Mouse (Mus musculus) adrenal gland, adult 18-20 months (tissue): ENCODE data around the gene Cdh24. TPM values are rescaled to one million over a fixed set of nuclear protein-coding genes. Genes with fewer than 3 reads are reported as not detected.

ENCODE experiments used
- DNase-seq, 2 experiments: peaks; one replicate each; pipeline ENCODE4 v3.0.0; 2021 to 2022; ENCODE audit warnings: low spot score in 2 of 2
- long read RNA-seq, 2 experiments: library from polyadenylated mRNA; stranded (forward); transcript quantifications; one replicate each; pipeline ENCODE4 v2.0.0; 2021
- total RNA-seq, 2 experiments: library from RNA; stranded (reverse); gene quantifications; 1 replicate in 1 of 2; 2 replicates in 1 of 2; pipeline ENCODE4 v1.2.3; 2021

The Cdh24 gene
- total RNA-seq = 1 to 10 TPM in 1 of 2 experiments, under 1 TPM in 1; 0.70 to 1.2 TPM
- long read RNA-seq, experiment 1, partial matches to known transcripts = 0 of 1 reads
- long read RNA-seq, experiment 1, other reads (novel, unspliced or antisense) = 1 of 1 reads
- long read RNA-seq, experiment 2 = 0 reads

GRCm38 (mm10) chr14:54641305-54641969 is at the start of gene Cdh24:
TSS of gene Cdh24 (minus strand) at chr14:54641364.
- peak; percentile 85 to 86 for DNase-seq

DNA sequence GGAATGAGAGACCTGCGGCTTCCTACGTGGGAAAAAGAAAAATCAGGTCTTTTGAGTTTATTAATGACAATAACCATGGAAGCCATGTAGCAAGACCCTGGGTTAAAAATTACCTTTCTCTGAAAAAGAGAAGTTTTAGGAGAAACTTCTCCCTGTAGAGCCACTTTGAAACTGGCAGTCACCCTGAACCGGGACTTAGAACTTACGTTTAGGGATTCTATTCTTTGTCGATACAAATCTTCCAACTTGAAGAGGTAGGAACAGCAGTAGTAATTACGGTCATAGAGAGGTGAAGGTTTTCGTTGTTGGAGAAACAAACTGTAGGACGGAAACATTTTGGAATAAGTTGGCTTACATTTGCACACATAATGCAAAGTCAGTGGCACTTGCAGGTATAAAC is 46.1 kb upstream of the Cdh24 start:
- DNase-seq = no peak

DNA sequence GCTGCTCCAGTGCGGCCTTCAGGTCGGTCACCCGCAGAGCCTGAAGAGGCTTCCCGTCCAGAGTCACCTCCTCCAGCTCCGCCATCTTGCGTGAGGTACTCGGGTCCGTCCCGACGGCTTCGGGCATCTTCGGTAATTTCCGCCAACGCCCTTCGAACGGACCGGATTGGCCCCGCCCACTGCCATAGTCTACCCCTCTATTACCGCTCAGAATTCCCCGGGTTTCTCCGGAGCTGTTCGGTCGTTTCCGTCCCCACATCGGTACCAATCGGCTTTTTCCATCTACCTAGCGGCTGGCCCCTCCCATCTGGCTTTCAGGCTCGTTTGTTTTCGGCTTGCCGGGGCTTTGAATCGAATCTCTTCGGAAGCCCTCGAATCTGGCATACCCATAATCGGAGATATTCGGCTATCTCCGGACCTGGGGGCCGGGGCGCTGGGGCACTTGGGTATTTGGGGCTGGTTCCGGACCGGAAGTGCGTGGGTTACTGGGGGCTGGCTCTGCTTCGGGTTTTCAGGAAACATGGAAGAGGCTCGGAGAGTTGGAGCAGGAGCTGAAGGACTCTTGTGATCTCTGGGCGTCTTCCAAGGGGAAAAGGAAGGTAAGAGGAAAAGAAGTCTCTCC is 45.5 kb upstream of the Cdh24 start, which contains the start of gene Acin1:
Gene Acin1 (minus strand): TSS at position 410 of the 622 bp plus-strand sequence.
- peak; percentile 100 for DNase-seq

GRCm38 (mm10) chr14:54686063-54686521 is 44.9 kb upstream of the Cdh24 start, which contains the start of gene 1700123O20Rik:
TSS of gene 1700123O20Rik (plus strand) at chr14:54686216.
- no peak for DNase-seq

GRCm38 (mm10) chr14:54685471-54685870 is 44.3 kb upstream of the Cdh24 start:
- no peak for DNase-seq

GRCm38 (mm10) chr14:54682396-54682795 is 41.2 kb upstream of the Cdh24 start:
- no peak for DNase-seq

DNA sequence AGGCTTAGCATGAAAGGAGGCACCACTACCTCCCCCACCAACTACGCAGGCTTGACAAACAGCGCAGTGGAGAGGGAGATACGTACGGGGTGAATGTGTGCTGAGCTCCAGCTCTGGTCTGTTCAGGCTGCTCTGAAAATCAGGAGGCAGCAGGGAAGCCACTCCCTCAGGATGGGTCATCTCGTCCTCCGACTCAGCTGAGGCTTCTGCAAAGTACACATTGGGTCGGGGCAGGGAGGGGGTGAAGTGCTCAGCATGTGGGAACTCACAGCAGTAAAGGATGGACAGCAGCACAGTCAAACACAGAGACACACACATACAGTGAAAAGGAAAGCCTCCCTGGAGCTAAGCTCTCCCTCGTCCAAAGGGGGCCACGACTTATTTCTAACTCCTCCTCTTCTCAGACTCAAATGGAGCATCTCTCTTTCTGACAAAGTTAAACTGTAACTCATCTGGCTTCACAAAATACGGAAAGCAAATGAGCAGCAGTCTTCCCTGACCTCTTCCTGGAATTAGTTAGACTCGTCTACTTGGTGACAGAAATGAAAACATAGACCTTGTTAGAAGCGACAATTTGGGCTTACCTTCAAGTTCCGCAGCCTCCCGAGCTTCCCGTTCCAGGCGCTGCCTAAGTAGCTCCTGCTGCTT is 37.6 kb upstream of the Cdh24 start:
- DNase-seq = no peak

DNA sequence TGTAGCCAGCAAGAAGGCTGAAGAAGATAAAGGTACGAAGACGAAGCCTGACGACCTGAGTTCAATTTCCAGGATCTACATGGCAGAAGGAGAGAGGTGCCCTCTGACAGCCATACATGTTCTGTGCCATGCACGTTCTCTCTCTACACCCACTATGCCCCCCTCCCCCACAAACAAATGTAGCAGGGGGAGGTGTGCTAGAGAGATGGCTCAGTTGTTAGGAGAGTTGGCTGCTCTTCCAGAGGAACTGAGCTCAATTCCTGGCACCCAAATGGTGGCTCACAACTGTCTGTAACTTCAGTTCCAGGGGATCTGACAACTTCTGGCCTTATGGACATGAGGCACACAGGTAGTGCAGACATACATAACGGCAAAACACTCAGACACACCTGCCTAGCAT is 35.1 kb upstream of the Cdh24 start:
- DNase-seq = no peak

- no peak for DNase-seq
Observed at GRCm38 (mm10) chr14:54674317-54674716, 33.2 kb upstream of the Cdh24 start.

- peak; percentile 42 to 55 for DNase-seq
Observed at GRCm38 (mm10) chr14:54669381-54669780, 28.2 kb upstream of the Cdh24 start.

GRCm38 (mm10) chr14:54664477-54665222 is 23.5 kb upstream of the Cdh24 start:
- no peak for DNase-seq

- no peak for DNase-seq
Observed at GRCm38 (mm10) chr14:54660009-54660408, 18.8 kb upstream of the Cdh24 start.

DNA sequence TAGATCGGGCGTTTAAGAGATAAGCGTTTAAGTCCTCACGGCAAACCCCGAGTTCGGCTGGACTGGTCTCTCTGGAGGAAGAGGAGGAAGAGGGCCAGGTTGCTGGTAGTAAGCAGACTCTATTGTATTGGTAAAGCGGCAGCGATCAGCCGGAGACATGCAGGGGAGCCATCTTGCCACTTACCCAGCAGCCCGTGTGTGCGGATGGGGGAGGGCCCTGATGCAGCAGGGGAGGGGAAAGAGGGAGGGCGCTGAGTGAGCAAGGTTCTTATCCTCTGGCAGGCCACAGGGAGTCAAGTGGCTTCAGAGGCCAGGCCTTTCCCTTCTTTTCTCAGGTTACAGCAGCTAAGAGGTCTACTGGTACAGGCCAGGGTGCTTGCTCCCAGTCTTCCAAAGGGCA is 12.3 kb upstream of the Cdh24 start:
- peak; percentile 78 to 80 for DNase-seq

DNA sequence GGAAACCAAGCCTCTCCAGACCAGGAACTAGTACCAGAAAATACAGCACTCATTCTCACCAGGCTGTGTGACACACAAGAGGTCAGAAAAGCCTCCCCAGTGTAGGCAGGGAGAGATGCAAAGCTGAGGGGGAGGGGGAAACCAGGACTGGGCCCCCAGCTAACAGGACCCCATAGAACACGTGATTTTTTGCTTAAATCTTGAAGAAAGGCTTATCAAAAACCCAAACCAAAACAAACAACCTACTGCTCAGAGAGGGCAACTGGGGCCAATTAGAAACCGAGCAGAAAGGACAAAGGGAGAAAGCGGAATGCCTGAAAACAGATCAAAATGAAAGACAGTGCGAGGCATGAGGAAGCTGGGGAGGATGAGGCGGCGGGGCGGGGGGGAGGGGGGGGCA is 11.6 kb upstream of the Cdh24 start:
- DNase-seq = no peak

GRCm38 (mm10) chr14:54651556-54651955 is 10.4 kb upstream of the Cdh24 start:
- no peak for DNase-seq

GRCm38 (mm10) chr14:54650621-54651454 is 9.7 kb upstream of the Cdh24 start:
- DNase-seq = peak; percentile 73 to 74

DNA sequence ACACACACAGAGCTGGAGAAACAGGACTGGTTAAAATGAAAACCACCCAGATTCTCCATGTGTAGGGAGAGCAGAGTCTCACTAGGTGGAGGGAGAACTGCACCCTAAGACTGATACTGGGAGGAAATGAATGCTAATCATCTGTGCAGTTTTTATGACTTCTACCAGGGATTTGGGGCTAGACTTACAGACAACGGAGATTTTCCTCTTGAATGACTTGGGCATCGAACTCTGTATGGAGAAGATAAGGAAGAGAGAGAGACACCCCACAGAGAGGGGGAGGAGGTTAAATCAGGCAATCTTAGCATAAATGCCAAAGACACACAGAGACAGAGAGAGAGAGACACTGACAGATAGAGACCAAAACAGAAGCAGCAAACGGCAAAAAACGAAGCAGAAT is 6.7 kb upstream of the Cdh24 start:
- DNase-seq = no peak

GRCm38 (mm10) chr14:54646898-54647636 is 5.9 kb upstream of the Cdh24 start:
- DNase-seq = no peak

DNA sequence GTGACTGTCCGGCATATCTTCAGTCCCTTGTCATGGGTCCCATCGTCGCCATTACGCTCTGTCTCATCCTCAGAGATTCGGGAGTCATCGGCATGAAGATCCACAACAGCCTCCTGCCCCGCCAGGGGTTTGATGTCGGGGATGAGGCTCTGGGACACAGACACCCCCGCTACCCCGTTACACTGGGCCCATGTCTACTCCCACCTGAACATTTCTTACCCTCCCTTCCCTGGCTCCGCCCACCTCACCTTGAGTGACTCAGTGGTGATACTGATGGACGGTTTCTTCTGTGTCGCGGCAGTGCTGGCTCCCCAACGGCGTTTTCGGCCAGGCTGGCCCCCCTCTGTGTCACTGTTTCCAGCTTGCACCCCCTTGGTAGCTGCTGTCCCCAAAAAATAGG is 5.3 kb upstream of the Cdh24 start:
- DNase-seq = no peak

- DNase-seq = no peak
Observed at GRCm38 (mm10) chr14:54644294-54644693, 3.1 kb upstream of the Cdh24 start.
